8 mouse cellular contexts compared by ENCODE assay signal in genomic region chr11:120357791-120358401, GRCm38 (mm10). TPM values are rescaled to one million over a fixed set of nuclear protein-coding genes. Genes with fewer than 3 reads are reported as not detected.
A peak's percentile ranks its signal among the peaks of the same experiment; 100 is the strongest.
DNase-seq lines count a peak whose midpoint lies in the region; ATAC-seq and TF ChIP-seq lines count a peak whose summit lies in the region.

No protein-coding gene starts in this region.

- peak overlapping the region; percentile 25 for H3K4me2 ChIP-seq in intestine, postnatal 0 days (replicated peaks; ENCODE audit: low read depth)

- peaks cover 76% of the 10 kb centered on the region for H3K4me1 ChIP-seq in embryonic facial prominence, embryonic 10.5 days
- H3K4me1 ChIP-seq in heart, adult 2 months (ENCODE audit: control insufficient read depth, insufficient read depth, low read length), result peaks cover 8% of the 10 kb centered on the region
- no peaks in the 10 kb centered on the region for H3K4me1 ChIP-seq in intestine, postnatal 0 days (replicated peaks; ENCODE audit: control insufficient read depth, insufficient read depth, low read length)
- peaks cover 76% of the 10 kb centered on the region for H3K4me1 ChIP-seq in limb, embryonic 10.5 days

- TF ChIP-seq EP300 in heart, adult 2 months (IDR thresholded peaks at IDR 0.05; ENCODE audit: insufficient read depth, low read depth, low read length), result no peak

- H3K9ac ChIP-seq in heart, adult 2 months (ENCODE audit: low read depth, low read length), result no peak overlapping the region
- no peak overlapping the region for H3K9ac ChIP-seq in intestine, postnatal 0 days (ENCODE audit: low read depth, low read length)

- TF ChIP-seq CTCF in heart, adult 2 months (IDR thresholded peaks at IDR 0.05), result no peak
- no peak for TF ChIP-seq CTCF in intestine, postnatal 0 days (IDR thresholded peaks at IDR 0.05; ENCODE audit: low read depth)

- no peak for ATAC-seq in intestine, postnatal 0 days

- no peak for TF ChIP-seq POLR2A in heart, adult 2 months (IDR thresholded peaks at IDR 0.05; ENCODE audit: insufficient read depth, low read depth, low read length)

- WGBS in embryonic facial prominence, embryonic 10.5 days, result 21% methylated on average over 10 of the region's 10 CpGs
- WGBS in heart, adult 2 months, result 33% methylated on average over 10 of the region's 10 CpGs
- WGBS in intestine, postnatal 0 days, result 24% methylated on average over 10 of the region's 10 CpGs
- WGBS in limb, embryonic 10.5 days, result 32% methylated on average over 10 of the region's 10 CpGs

- intact Hi-C loops in heart, adult 2 months (cut with DNase I), result no loop called here

- peak overlapping the region; percentile 34 for H3K4me3 ChIP-seq in embryonic facial prominence, embryonic 10.5 days
- H3K4me3 ChIP-seq in heart, adult 2 months, result no peak overlapping the region
- H3K4me3 ChIP-seq in intestine, postnatal 0 days (ENCODE audit: low read depth, low read length), result no peak overlapping the region
- peak overlapping the region; percentile 27 for H3K4me3 ChIP-seq in limb, embryonic 10.5 days

- peak overlapping the region; percentile 86 for H3K27ac ChIP-seq in embryonic facial prominence, embryonic 10.5 days (replicated peaks)
- H3K27ac ChIP-seq in heart, adult 2 months, result no peak overlapping the region
- H3K27ac ChIP-seq in intestine, postnatal 0 days (ENCODE audit: low read depth, low read length), result peak overlapping the region; percentile 16; the same call in 1 of the 2 replicates
- peak overlapping the region; percentile 86 for H3K27ac ChIP-seq in limb, embryonic 10.5 days

- H3K36me3 ChIP-seq in embryonic facial prominence, embryonic 10.5 days (replicated peaks), result no peaks in the 10 kb centered on the region
- H3K36me3 ChIP-seq in heart, adult 2 months (ENCODE audit: control insufficient read depth, insufficient read depth, low read length), result no peaks in the 10 kb centered on the region
- H3K36me3 ChIP-seq in intestine, postnatal 0 days (ENCODE audit: control insufficient read depth, insufficient read depth), result no peaks in the 10 kb centered on the region
- H3K36me3 ChIP-seq in limb, embryonic 10.5 days, result no peaks in the 10 kb centered on the region

- H3K79me2 ChIP-seq in heart, adult 2 months (replicated peaks; ENCODE audit: control insufficient read depth, insufficient read depth, low read length), result no peaks in the 10 kb centered on the region

- DNase-seq in Muller cell, postnatal 12 days (ENCODE audit: inconsistent ontology term), result peak; percentile 66
- peak; percentile 71 for DNase-seq in embryonic facial prominence, embryonic 10.5 days (ENCODE audit: low spot score)
- DNase-seq in heart, adult 2 months, result peak; percentile 69 to 78
- DNase-seq in limb, embryonic 10.5 days (ENCODE audit: low spot score), result peak; percentile 76
- peak; percentile 77 for DNase-seq in mesoderm, embryonic 11.5 days (ENCODE audit: low read depth, low spot score)
- DNase-seq in right cerebral cortex, postnatal 36 days (ENCODE audit: low spot score in 2 of 2), result peak; percentile 75 to 82
- no peak for DNase-seq in thymus, postnatal 0 days (ENCODE audit: low spot score)

- H3K9me3 ChIP-seq in embryonic facial prominence, embryonic 10.5 days, result no peaks in the 10 kb centered on the region
- H3K9me3 ChIP-seq in intestine, postnatal 0 days (ENCODE audit: control insufficient read depth), result no peaks in the 10 kb centered on the region
- no peaks in the 10 kb centered on the region for H3K9me3 ChIP-seq in limb, embryonic 10.5 days (replicated peaks)

- H3K27me3 ChIP-seq in embryonic facial prominence, embryonic 10.5 days (replicated peaks; ENCODE audit: low read depth, poor library complexity, severe bottlenecking), result 0 out of 2 replicates have a peak, but pooled peaks cover 2% of the 10 kb centered on the region
- H3K27me3 ChIP-seq in heart, adult 2 months (ENCODE audit: control insufficient read depth, insufficient read depth, low read length), result no peaks in the 10 kb centered on the region
- H3K27me3 ChIP-seq in intestine, postnatal 0 days (replicated peaks; ENCODE audit: control insufficient read depth, insufficient read depth, low read length), result no peaks in the 10 kb centered on the region
- no peaks in the 10 kb centered on the region for H3K27me3 ChIP-seq in limb, embryonic 10.5 days (ENCODE audit: low read depth, poor library complexity, severe bottlenecking)

RNA-seq across cellular contexts. Expression of gene Fscn2, which starts 3.4 kb away (rescaled TPM):
- 0.10 and 0.19 TPM in 2 replicates for polyA plus RNA-seq in embryonic facial prominence, embryonic 10.5 days (2016; fragmentation: Nextera tagmentation; extraction: Ambion mirVana)
- total RNA-seq in heart, adult 2 months (2021), result not detected
- 0.15 and 0.21 TPM in 2 replicates for polyA plus RNA-seq in heart, adult 2 months (2012; rRNA removed)
- 0.14 and 0.16 TPM in 2 replicates for polyA plus RNA-seq in intestine, postnatal 0 days (2015; fragmentation: Nextera tagmentation; extraction: Ambion mirVana)
- 0.35 and 0.74 TPM in 2 replicates for polyA plus RNA-seq in limb, embryonic 10.5 days (2016; fragmentation: Nextera tagmentation; extraction: Ambion mirVana)
- polyA plus RNA-seq in thymus, postnatal 0 days (2015; fragmentation: Nextera tagmentation; extraction: Ambion mirVana), result 0.46 and 0.59 TPM in 2 replicates

RNA-seq across cellular contexts. Expression of gene Actg1, which starts 9.6 kb away (rescaled TPM):
- polyA plus RNA-seq in embryonic facial prominence, embryonic 10.5 days (2016; fragmentation: Nextera tagmentation; extraction: Ambion mirVana), result 3,067 and 3,150 TPM in 2 replicates
- total RNA-seq in heart, adult 2 months (2021), result 100 to 1,000 TPM; 222 to 321 TPM
- polyA plus RNA-seq in heart, adult 2 months (2012; rRNA removed), result 510 and 694 TPM in 2 replicates
- polyA plus RNA-seq in intestine, postnatal 0 days (2015; fragmentation: Nextera tagmentation; extraction: Ambion mirVana), result 1,513 and 1,605 TPM in 2 replicates
- 3,099 and 3,197 TPM in 2 replicates for polyA plus RNA-seq in limb, embryonic 10.5 days (2016; fragmentation: Nextera tagmentation; extraction: Ambion mirVana)
- polyA plus RNA-seq in thymus, postnatal 0 days (2015; fragmentation: Nextera tagmentation; extraction: Ambion mirVana), result 1,815 and 1,857 TPM in 2 replicates

RNA-seq across cellular contexts. Expression of gene Faap100, which starts 20.7 kb away (rescaled TPM):
- polyA plus RNA-seq in embryonic facial prominence, embryonic 10.5 days (2016; fragmentation: Nextera tagmentation; extraction: Ambion mirVana), result 38.3 and 39.0 TPM in 2 replicates
- total RNA-seq in heart, adult 2 months (2021), result 10 to 100 TPM; 13.0 to 13.4 TPM
- 25.8 and 27.3 TPM in 2 replicates for polyA plus RNA-seq in heart, adult 2 months (2012; rRNA removed)
- 9.7 and 11.7 TPM in 2 replicates for polyA plus RNA-seq in intestine, postnatal 0 days (2015; fragmentation: Nextera tagmentation; extraction: Ambion mirVana)
- 34.2 and 40.6 TPM in 2 replicates for polyA plus RNA-seq in limb, embryonic 10.5 days (2016; fragmentation: Nextera tagmentation; extraction: Ambion mirVana)
- 12.8 and 15.9 TPM in 2 replicates for polyA plus RNA-seq in thymus, postnatal 0 days (2015; fragmentation: Nextera tagmentation; extraction: Ambion mirVana)

Comparison
In these comparisons a context has a peak if more than half of its experiments do, and no peak if none do; other contexts are left out.
1. H3K4me3 ChIP-seq: peak in embryonic facial prominence, embryonic 10.5 days (single experiment) and limb, embryonic 10.5 days (single experiment); none in heart, adult 2 months (single experiment) and intestine, postnatal 0 days (single experiment).